Mouse (Mus musculus): ENCODE measurements around the gene Wdr35.
A peak's percentile ranks its signal among the peaks of the same experiment; 100 is the strongest.
"Not testable (repeated sequence)": the region's sequence is repeated elsewhere in the genome, so short reads cannot be mapped to it uniquely, and the experiment has no call there.

The Wdr35 gene

GRCm38 (mm10) chr12:8973820-8974465 is at the start of gene Wdr35:
Gene Wdr35 (plus strand): TSS chr12:8973892.
- DNase-seq (ENCODE audit: low spot score in 2 of 2), result peak; percentile 78 to 88

DNA sequence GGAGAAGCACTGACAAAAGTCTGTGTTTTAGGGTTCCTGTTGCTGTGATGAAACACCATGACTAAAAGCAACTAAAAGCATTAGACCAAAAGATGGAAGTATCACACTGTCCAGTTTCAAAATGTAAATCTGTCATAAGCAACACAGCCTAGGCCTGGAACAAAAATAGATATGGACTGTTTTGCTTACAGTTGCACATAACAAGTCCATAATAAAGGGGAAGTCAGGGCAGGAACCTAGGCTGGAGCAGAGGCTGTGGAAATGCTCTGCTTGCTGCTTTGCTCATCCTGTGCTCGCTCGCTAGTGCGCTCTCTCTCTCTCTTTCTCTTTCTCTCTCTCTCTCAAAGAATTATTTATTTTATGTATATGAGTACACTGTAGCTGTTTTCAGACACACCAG is 46.0 kb upstream of the Wdr35 start:
- DNase-seq (ENCODE audit: low spot score in 2 of 2), result no peak

DNA sequence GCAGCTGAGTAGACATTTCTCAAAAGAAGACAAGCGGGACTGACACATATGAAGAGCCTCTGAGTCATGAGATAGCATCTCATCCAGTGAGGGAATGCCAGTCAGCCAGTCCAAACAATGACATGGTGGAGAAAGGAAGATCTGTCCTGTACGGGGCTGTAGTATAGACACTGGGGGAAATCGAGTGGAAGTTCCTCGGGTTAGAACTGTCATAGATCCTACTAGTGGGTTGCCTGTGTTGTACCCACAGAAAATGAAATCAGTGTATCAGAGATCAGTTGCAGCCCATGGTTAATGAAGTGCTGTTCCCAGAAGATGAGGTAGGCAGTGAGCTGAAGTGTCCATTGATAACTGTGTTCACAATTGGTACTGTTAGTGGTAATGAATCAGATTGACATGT is 44.9 kb upstream of the Wdr35 start:
- no peak for DNase-seq (ENCODE audit: low spot score in 2 of 2)

DNA sequence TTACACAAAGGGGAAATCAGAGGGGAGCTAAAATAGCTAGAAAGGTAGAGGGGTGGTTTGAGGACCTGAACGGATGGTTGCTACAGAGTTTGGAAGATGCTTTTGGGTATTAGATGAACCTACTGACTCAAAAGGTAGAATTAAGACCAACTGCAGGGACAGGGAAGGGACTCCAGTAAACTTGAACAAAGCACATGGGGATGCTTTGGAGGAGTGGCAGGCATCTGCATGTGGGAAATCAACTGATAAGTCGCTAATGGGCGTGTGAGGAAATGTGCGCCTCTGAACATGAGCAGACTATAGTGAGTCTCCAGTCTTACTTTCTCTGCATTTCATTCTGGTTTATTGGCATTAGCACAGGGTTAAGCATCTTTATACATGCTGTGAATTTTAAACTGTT is 42.6 kb upstream of the Wdr35 start:
- DNase-seq (ENCODE audit: low spot score in 2 of 2), result no peak

DNA sequence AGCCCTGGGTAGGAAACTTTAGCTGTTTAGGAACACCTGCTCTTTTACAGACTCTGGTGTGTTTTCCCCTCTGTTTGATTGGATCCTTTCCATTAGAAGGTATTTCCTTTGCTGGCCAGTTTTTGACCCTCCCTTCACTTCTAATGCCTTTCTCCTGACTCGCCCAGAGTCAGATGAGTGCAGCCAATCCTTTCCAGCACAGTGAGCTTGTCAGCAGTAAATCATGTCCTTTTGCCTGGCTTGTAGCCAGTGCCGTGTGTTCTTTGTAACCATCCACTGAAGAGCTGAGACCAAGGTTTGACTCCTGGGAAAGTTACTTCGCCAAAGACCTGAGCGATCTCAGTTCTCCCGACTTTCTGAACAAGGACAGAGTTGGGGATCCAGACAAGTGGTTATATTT is 38.3 kb upstream of the Wdr35 start:
- no peak for DNase-seq (ENCODE audit: low spot score in 2 of 2)

DNA sequence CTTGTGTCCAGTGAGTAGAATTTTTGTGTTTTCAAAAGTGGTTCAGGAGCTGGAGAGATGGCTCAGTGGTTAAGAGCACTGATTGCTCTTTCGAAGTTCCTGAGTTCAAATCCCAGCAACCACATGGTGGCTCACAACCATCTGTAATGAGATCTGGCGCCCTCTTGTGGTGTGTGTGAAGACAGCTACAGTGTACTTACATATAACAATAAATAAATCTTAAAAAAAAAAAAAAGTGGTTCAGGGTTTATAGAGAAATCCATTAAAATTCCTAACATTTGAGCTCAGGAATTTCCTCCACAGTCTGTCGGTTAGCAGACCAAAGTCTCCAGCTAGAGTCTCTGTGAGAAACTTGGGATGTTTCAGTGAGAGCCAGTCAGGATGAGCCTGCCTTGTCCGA is 37.5 kb upstream of the Wdr35 start:
- DNase-seq (ENCODE audit: low spot score in 2 of 2), result not testable (repeated sequence)

GRCm38 (mm10) chr12:8939490-8939889 is 34.2 kb upstream of the Wdr35 start:
- DNase-seq (ENCODE audit: low spot score in 2 of 2), result no peak

GRCm38 (mm10) chr12:8940011-8941005 is 33.4 kb upstream of the Wdr35 start:
- DNase-seq (ENCODE audit: low spot score in 2 of 2), result no peak

- no peak for DNase-seq (ENCODE audit: low spot score in 2 of 2)
Observed at GRCm38 (mm10) chr12:8941131-8941615, 32.5 kb upstream of the Wdr35 start.

DNA sequence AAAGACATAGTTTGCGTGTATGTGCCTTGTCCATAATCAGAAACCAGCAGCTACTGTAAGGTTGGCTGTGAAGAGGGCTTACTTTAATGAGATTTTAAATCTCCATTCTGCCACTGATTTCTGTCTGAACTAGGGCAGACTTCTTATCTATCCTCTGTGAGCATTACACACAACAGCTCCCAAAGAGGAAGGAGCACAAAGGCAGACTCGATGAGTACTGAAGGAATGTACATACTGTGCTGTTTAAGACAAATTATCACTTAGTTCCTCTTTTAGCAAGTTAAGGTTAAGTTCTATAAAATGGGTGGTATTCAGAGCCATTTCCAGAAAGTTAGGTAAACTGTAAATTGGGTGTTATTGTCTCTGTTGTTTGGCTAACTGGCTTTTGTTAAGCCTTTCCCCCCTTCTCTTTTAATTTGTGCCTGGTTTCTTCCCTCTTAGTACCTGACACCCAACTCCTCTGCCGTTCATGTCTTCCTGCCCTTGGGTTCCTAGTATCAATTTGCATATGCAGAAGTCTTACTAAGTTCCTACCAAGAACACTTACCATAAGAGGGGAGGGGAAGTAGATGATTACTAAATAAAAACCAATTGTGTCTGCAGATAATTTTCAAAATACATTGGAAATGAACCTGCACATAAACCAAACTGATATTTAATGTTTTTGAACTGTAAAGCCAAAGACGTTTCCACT is 31.8 kb upstream of the Wdr35 start:
- no peak for DNase-seq (ENCODE audit: low spot score in 2 of 2)

GRCm38 (mm10) chr12:8947163-8947562 is 26.5 kb upstream of the Wdr35 start:
- no peak for DNase-seq (ENCODE audit: low spot score in 2 of 2)

DNA sequence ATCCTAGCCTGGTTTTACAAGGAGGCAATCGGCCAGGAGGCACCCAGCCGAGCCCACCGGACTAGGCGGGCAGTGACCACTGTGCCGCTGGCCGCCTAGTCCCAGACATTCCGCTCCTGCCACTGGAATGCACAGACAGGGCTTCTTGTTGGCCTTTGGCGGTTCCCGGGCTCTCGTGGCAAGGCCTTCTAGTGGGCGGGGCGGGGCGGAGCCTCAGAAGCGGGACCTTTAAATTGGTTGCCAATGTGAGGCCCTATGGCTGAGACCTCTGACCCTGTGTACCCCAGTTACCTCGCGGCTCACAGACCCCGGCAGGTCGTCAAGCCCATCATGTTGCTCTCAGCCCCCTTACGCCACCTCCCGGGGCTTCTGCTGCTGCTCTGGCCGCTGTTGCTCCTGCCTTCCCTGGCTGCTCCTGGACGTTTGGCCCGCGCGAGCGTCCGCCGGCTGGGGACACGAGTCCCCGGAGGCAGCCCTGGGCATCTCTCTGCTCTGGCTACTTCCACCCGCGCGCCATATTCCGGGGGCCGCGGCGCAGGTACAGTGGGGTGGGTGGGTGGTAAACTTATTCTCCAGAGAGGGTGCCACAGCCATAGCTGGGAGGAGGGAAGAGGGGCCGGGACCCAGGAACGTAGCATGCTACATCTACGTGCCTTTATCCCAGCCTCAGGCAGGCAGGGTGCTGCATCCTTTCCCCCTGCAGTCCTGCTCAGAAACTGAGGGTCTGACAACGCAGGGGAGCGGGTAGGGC is 25.8 kb upstream of the Wdr35 start, which contains the start of gene Matn3:
Gene Matn3, plus strand, starts transcription at position 216 of the 751 bp plus-strand sequence.
- DNase-seq (ENCODE audit: low spot score in 2 of 2), result no peak

GRCm38 (mm10) chr12:8953136-8953535 is 20.6 kb upstream of the Wdr35 start:
- DNase-seq (ENCODE audit: low spot score in 2 of 2), result no peak

DNA sequence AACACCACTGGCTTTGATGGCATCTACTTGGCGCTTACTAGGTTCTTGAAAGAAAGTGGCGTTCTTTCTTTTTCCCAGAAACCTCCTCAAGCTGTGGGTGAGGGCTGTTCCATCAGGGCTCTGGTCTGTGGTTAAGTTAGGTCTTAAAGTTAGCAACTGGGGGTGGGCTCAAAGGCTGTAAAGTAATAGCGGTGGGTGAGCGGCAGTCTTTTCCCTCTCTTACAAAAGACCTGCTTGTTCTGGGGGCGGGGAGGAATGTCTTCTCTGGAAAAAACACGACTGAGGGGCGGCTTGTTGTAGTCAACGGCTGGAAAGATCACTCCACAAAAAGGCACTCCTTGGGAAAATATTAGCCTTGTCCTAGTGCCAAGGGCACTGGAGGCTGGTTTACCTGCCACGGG is 19.5 kb upstream of the Wdr35 start:
- DNase-seq (ENCODE audit: low spot score in 2 of 2), result no peak

DNA sequence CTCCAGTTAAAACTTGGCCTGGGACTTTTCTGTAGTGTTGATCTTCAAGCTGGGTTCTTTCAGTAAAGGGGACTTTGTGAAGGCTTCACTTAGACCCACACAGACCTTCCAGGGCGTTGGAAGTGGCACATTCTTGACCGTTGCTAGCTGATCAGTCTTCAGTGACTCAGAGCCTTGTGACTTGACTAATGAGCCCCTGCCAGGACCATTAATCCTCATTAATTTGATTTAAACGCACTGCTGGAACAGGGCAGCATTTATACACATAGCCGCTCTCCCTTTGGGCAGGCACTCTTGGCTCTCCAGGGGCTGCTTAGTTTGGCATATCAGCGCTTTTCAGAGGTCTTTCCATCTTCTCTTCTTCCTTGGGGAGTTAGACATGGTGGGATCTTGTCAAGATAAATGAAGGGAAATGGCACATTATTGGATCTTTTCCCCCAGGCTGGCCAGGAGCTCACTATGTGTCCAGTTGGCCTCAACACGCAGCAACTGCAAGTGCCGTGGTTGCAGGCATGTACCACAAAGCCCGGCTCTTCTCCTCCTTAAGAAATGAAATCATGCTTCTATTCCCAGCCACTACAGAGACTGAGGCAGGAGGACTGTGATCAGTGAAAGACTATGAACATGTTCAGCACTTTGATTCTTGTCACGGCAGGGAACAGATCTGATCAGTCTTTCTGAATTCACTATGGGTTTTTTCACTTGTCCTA is 11.9 kb upstream of the Wdr35 start:
- no peak for DNase-seq (ENCODE audit: low spot score in 2 of 2)

GRCm38 (mm10) chr12:8969828-8970227 is 3.9 kb upstream of the Wdr35 start:
- no peak for DNase-seq (ENCODE audit: low spot score in 2 of 2)

DNA sequence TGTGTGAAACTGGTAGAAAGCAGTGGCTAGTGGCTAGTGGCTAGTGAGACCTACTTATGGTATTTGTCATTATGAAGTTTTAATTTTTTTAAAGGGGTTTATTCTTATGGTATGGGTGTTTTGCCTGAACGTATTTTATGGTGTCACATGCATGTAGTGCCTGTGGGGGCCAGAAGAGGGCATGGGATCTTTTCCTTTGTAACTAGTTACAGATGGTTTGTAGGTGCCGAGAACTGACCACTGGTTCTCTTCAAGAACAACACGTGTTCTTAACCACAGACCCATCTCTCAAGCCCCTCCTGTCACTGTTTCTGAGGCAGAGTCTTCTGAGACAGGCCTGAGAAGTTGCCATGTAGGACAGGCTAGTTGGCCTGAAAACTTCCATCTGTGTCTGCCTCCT is 1.4 kb downstream of the Wdr35 start:
- DNase-seq (ENCODE audit: low spot score in 2 of 2), result no peak

DNA sequence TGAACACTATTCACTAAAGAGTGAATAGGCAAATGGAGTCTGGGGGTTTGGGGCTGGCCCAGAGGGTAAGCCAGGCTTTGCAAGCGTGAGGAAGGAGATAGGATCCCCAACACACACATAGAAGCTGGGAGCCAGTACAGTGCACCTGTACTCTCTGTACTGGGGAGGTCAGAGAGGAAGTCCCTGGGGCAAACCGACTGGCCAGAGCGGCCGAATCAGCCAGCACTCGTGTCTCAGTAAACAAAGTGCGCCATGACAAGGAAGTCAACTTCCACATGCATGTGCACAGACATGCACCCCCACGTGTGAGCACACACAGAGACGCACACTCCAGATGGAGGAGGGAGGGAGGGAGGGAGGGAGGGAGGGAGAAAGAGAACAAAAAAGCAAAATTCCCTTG is 19.5 kb downstream of the Wdr35 start:
- no peak for DNase-seq (ENCODE audit: low spot score in 2 of 2)

DNA sequence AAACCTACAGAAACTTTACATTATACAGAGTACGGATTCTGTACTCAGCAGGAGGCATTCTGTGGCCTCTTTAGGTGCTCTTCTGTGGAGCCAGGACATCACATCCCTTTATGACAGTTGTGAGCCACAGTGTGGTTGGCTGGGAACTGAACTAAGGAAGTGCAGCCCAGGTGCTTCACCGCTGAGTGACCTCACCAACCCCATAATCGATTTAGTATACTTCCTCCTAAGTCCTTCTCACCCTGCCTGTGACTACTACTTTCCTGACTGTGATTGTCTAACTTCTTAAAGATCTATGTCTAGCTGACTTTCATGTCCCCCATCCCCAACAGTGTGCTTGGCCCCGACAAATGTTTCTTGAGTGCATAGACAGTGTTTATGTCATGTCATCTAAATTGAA is 24.6 kb downstream of the Wdr35 start:
- DNase-seq (ENCODE audit: low spot score in 2 of 2), result no peak

GRCm38 (mm10) chr12:9002038-9002648 is 28.5 kb downstream of the Wdr35 start:
- DNase-seq (ENCODE audit: low spot score in 2 of 2), result peak in 1 of 2 experiments; percentile 21

All from frontal cortex, postnatal 25 days (tissue).